ENCODE assay signal across 9 mouse cellular contexts in genomic region chr11:113863408-113863807, GRCm38 (mm10).
DNase-seq lines count a peak whose midpoint lies in the region; ATAC-seq and TF ChIP-seq lines count a peak whose summit lies in the region.
"Had no signal": no experiment of that assay in that cellular context is flagged by ENCODE, and none has a peak within 500 bp of the region (broad histone marks: within the 10 kb centered on the region; RNA-seq: fewer than 3 reads in every experiment).

No protein-coding gene starts in this region.

- WGBS in heart, postnatal 0 days, result 75% methylated on average over 5 of the region's 5 CpGs
- 74% methylated on average over 5 of the region's 5 CpGs for WGBS in embryonic facial prominence, embryonic 11.5 days

- H3K4me3 ChIP-seq in heart, postnatal 0 days (ENCODE audit: low read depth, low read length), result no peak overlapping the region
- no peak overlapping the region for H3K4me3 ChIP-seq in embryonic facial prominence, embryonic 11.5 days (ENCODE audit: low read depth, low read length)
- H3K4me3 ChIP-seq: neural tube, embryonic 13.5 days had no signal

- no peaks in the 10 kb centered on the region for H3K36me3 ChIP-seq in heart, postnatal 0 days (replicated peaks; ENCODE audit: control insufficient read depth, insufficient read depth, low read length)
- H3K36me3 ChIP-seq in embryonic facial prominence, embryonic 11.5 days (replicated peaks; ENCODE audit: control insufficient read depth, insufficient read depth, low read depth, low read length), result no peaks in the 10 kb centered on the region

- no peak for ATAC-seq in heart, postnatal 0 days (ENCODE audit: insufficient read depth, low read depth)
- ATAC-seq in embryonic facial prominence, embryonic 11.5 days (replicated peaks; ENCODE audit: insufficient number of reproducible peaks, low FRiP score, low TSS enrichment, low read depth), result no peak

- no peak overlapping the region for H3K9ac ChIP-seq in heart, postnatal 0 days (replicated peaks; ENCODE audit: low read depth, low read length)
- H3K9ac ChIP-seq in embryonic facial prominence, embryonic 11.5 days (replicated peaks; ENCODE audit: low read length), result no peak overlapping the region
- H3K9ac ChIP-seq: neural tube, embryonic 13.5 days had no signal

- no peaks in the 10 kb centered on the region for H3K27me3 ChIP-seq in heart, postnatal 0 days (ENCODE audit: control insufficient read depth, insufficient read depth, low read length)
- no peaks in the 10 kb centered on the region for H3K27me3 ChIP-seq in embryonic facial prominence, embryonic 11.5 days (ENCODE audit: control insufficient read depth, insufficient read depth, low read length)
- H3K27me3 ChIP-seq: neural tube, embryonic 13.5 days had no signal

- H3K27ac ChIP-seq in heart, postnatal 0 days (ENCODE audit: low read depth), result no peak overlapping the region
- H3K27ac ChIP-seq in embryonic facial prominence, embryonic 11.5 days (replicated peaks; ENCODE audit: low read depth, low read length), result no peak overlapping the region
- H3K27ac ChIP-seq: neural tube, embryonic 13.5 days had no signal

- intact Hi-C loops in heart, postnatal 36 days (cut with DNase I), result loop anchor here (10.0 kb wide), 1 partner anchor 601 kb away; no protein-coding TSS in a partner anchor

- no peak for DNase-seq in heart, postnatal 0 days (ENCODE audit: low spot score)
- DNase-seq in heart, postnatal 36 days, result no peak
- peak; percentile 12 for DNase-seq in spleen, adult 12 weeks (ENCODE audit: low spot score)
- no peak for DNase-seq in spleen, postnatal 36 days (ENCODE audit: low spot score in 2 of 2)
- peak; percentile 15 for DNase-seq in embryonic facial prominence, embryonic 11.5 days (ENCODE audit: low spot score)
- peak; percentile 30 to 61 for DNase-seq in spleen, postnatal 10 days (ENCODE audit: low spot score in 2 of 2)
- DNase-seq in cerebellum, adult 11 months, result no peak
- no peak for DNase-seq in layer of hippocampus, adult 9-11 months

- no peaks in the 10 kb centered on the region for H3K4me1 ChIP-seq in heart, postnatal 0 days (ENCODE audit: control insufficient read depth, insufficient read depth)
- no peaks in the 10 kb centered on the region for H3K4me1 ChIP-seq in embryonic facial prominence, embryonic 11.5 days (ENCODE audit: control insufficient read depth, insufficient read depth, low read length)
- H3K4me1 ChIP-seq: neural tube, embryonic 13.5 days had no signal

- no peaks in the 10 kb centered on the region for H3K9me3 ChIP-seq in heart, postnatal 0 days (replicated peaks; ENCODE audit: control insufficient read depth, low read length)
- H3K9me3 ChIP-seq in embryonic facial prominence, embryonic 11.5 days (replicated peaks; ENCODE audit: control insufficient read depth, low read length), result no peaks in the 10 kb centered on the region
- H3K9me3 ChIP-seq: neural tube, embryonic 13.5 days had no signal

- no peak for TF ChIP-seq EP300 in heart, postnatal 0 days (IDR thresholded peaks at IDR 0.05; ENCODE audit: low read depth)

- no peak overlapping the region for H3K4me2 ChIP-seq in heart, postnatal 0 days (ENCODE audit: low read depth, low read length)
- no peak overlapping the region for H3K4me2 ChIP-seq in embryonic facial prominence, embryonic 11.5 days (ENCODE audit: low read depth, low read length)
- H3K4me2 ChIP-seq: neural tube, embryonic 13.5 days had no signal

- peak; percentile 43; the same call in 1 of the 2 replicates for TF ChIP-seq CTCF in heart, postnatal 0 days (IDR thresholded peaks at IDR 0.05; ENCODE audit: low read depth)

Comparison
In these comparisons a context has a peak if more than half of its experiments do, and no peak if none do; other contexts are left out.
1. DNase-seq: peak in spleen, adult 12 weeks (single experiment), embryonic facial prominence, embryonic 11.5 days (single experiment) and spleen, postnatal 10 days (2 of 2); none in heart, postnatal 0 days (single experiment), heart, postnatal 36 days (0 of 2), spleen, postnatal 36 days (0 of 2), cerebellum, adult 11 months (single experiment) and layer of hippocampus, adult 9-11 months (single experiment).